Mouse (Mus musculus) kidney, adult 2 months (tissue): ENCODE data around the gene Spred2.

Experiments used
- CTCF ChIP-seq: fragments of 200-500 bp; conservative IDR thresholded peaks from 2 replicates; pipeline ENCODE4 v1.5.1; 2011; ENCODE audit warnings: low read depth, mild to moderate bottlenecking, control low read depth, low read length, moderate library complexity, mixed read lengths; ENCODE audit not compliant: insufficient read depth, insufficient read length
- POLR2A ChIP-seq: fragments of 200-500 bp; IDR thresholded peaks from one replicate; pipeline ENCODE4 v1.6.1; 2011; ENCODE audit warnings: low read depth, low read length, control low read depth

DNA sequence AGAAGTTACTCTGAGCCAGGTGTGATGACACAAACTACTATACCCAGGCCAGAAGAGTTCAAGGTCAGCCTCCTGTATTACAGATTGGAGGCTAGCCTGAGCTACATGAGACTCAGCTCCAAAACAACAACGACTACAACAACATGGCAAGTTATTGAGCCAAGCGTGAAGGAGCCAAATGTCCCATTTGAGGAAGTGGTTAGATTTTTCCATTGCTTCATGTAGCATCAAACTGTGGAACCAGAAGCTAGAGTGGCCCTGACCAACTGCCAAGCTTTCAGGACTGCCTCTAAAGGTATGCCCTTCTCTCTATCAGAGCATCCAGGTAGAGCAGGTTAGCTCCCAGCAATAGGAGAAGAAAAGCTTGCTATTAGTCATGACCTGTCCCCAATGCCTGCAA, 19.6 kb downstream of the Spred2 start:
- TF ChIP-seq CTCF (no peak), POLR2A (no peak)
